ENCODE assay signal across 7 mouse cellular contexts in genomic region chr3:104221156-104221555, GRCm38 (mm10). TPM values are rescaled to one million over a fixed set of nuclear protein-coding genes. Genes with fewer than 3 reads are reported as not detected.
DNase-seq lines count a peak whose midpoint lies in the region; ATAC-seq and TF ChIP-seq lines count a peak whose summit lies in the region.

No protein-coding gene starts in this region.

- WGBS in hindbrain, embryonic 10.5 days: 13% methylated on average over 11 of the region's 11 CpGs
- WGBS in lung, embryonic 15.5 days: 2% methylated on average over 11 of the region's 11 CpGs

- peaks cover 31% of the 10 kb centered on the region for H3K4me1 ChIP-seq in hindbrain, embryonic 10.5 days (replicated peaks)
- peaks cover 18% of the 10 kb centered on the region for H3K4me1 ChIP-seq in lung, embryonic 15.5 days

- H3K79me3 ChIP-seq in C2C12 (ENCODE audit: low read depth): peaks cover 22% of the 10 kb centered on the region

- peak overlapping the region; percentile 19 for H3ac ChIP-seq in C2C12 (ENCODE audit: control insufficient read depth, insufficient read length, low read depth)

- peak overlapping the region; percentile 94 for H3K27ac ChIP-seq in hindbrain, embryonic 10.5 days
- H3K27ac ChIP-seq in lung, embryonic 15.5 days: peak overlapping the region; percentile 86

- H3K4me3 ChIP-seq in C2C12 (ENCODE audit: insufficient read depth, poor library complexity, severe bottlenecking): peak overlapping the region; percentile 7
- peak overlapping the region; percentile 89 for H3K4me3 ChIP-seq in hindbrain, embryonic 10.5 days
- peak overlapping the region; percentile 92 for H3K4me3 ChIP-seq in lung, embryonic 15.5 days

- no peaks in the 10 kb centered on the region for H3K9me3 ChIP-seq in hindbrain, embryonic 10.5 days
- no peaks in the 10 kb centered on the region for H3K9me3 ChIP-seq in lung, embryonic 15.5 days

- no peak for TF ChIP-seq CTCF in C2C12 (IDR thresholded peaks at IDR 0.05; ENCODE audit: control insufficient read depth, insufficient read depth, insufficient read length)

- peaks cover 36% of the 10 kb centered on the region for H3K79me2 ChIP-seq in C2C12 (ENCODE audit: control insufficient read depth, insufficient read depth)

- no peaks in the 10 kb centered on the region for H3K27me3 ChIP-seq in C2C12 (ENCODE audit: control insufficient read depth, insufficient read depth, insufficient read length)
- H3K27me3 ChIP-seq in hindbrain, embryonic 10.5 days (ENCODE audit: insufficient read depth, poor library complexity, severe bottlenecking): peaks cover 4% of the 10 kb centered on the region; the same call in 1 of the 2 replicates
- H3K27me3 ChIP-seq in lung, embryonic 15.5 days: no peaks in the 10 kb centered on the region

- peak; percentile 37 for DNase-seq in 3134 (ENCODE audit: extremely low read depth, insufficient read length, low spot score)
- DNase-seq in hindbrain, embryonic 10.5 days (ENCODE audit: low spot score): no peak
- DNase-seq in ovary, postnatal 36 days (ENCODE audit: low spot score): no peak
- DNase-seq in left cerebral cortex, adult 11 months (ENCODE audit: low spot score): no peak

- no peak for ATAC-seq in lung, embryonic 15.5 days (ENCODE audit: borderline replicate concordance, extremely low read depth, low FRiP score, low TSS enrichment)
- ATAC-seq in activated CD4-positive, CD25-positive, alpha-beta regulatory T cell, adult 4 months: no peak

- H3K4me2 ChIP-seq in lung, embryonic 15.5 days: peak overlapping the region; percentile 62

- no peaks in the 10 kb centered on the region for H3K36me3 ChIP-seq in C2C12 (ENCODE audit: control insufficient read depth, insufficient read depth)
- no peaks in the 10 kb centered on the region for H3K36me3 ChIP-seq in hindbrain, embryonic 10.5 days
- no peaks in the 10 kb centered on the region for H3K36me3 ChIP-seq in lung, embryonic 15.5 days

- H3K9ac ChIP-seq in lung, embryonic 15.5 days: peak overlapping the region; percentile 46

TF ChIP-seq in C2C12, 6 proteins besides CTCF, POLR2A, EP300 and RAD21:
- TF ChIP-seq CEBPB (IDR thresholded peaks at IDR 0.05; ENCODE audit: low read depth) (no peak), FOSL1 (IDR thresholded peaks at IDR 0.05; ENCODE audit: insufficient read depth, low read length, poor library complexity, severe bottlenecking) (no peak), MYOD1 (IDR thresholded peaks at IDR 0.05; ENCODE audit: control insufficient read depth, insufficient read length, low read depth) (no peak), MAX (IDR thresholded peaks at IDR 0.05) (no peak), MYOG (IDR thresholded peaks at IDR 0.05; ENCODE audit: control insufficient read depth, extremely low read depth, insufficient read length) (no peak), USF1 (IDR thresholded peaks at IDR 0.05; ENCODE audit: low read depth) (no peak)

RNA-seq across cellular contexts. Expression of gene Magi3, which starts 1.0 kb away (rescaled TPM):
- 5.3 TPM for polyA plus RNA-seq in C2C12 (2012; fragmentation: generic; extraction: Trizol)
- polyA plus RNA-seq in hindbrain, embryonic 10.5 days (2016; fragmentation: Nextera tagmentation; extraction: Ambion mirVana): 3.8 and 5.1 TPM in 2 replicates
- 8.6 and 10.1 TPM in 2 replicates for polyA plus RNA-seq in lung, embryonic 15.5 days (2015; fragmentation: Nextera tagmentation; extraction: Ambion mirVana)
- 1 to 10 TPM; 2.1 to 3.0 TPM for polyA plus RNA-seq in activated CD4-positive, CD25-positive, alpha-beta regulatory T cell, adult 4 months (2017; shearing (Covaris generic))

Comparison
In these comparisons a context has a peak if more than half of its experiments do, and no peak if none do; other contexts are left out.
1. H3K4me3 ChIP-seq: peak in every context shown above with its lines; median percentile 92 in lung, embryonic 15.5 days; 89 in hindbrain, embryonic 10.5 days; 7 in C2C12.